Mouse (Mus musculus) hindbrain, embryonic 15.5 days (tissue): ENCODE measurements around the gene Myom1. TPM values are rescaled to one million over a fixed set of nuclear protein-coding genes. Genes with fewer than 3 reads are reported as not detected.

ENCODE experiments used
- ATAC-seq: fragments of 200-750 bp; cut with Nextera tagmentation; 2 replicates; pipeline ENCODE4 v1.8.0; 2017; ENCODE audit warnings: low read depth, moderate number of reproducible peaks, moderate TSS enrichment; ENCODE audit not compliant: low FRiP score
- H3K27ac ChIP-seq: fragments of 300-500 bp; sonication (generic); replicated peaks from 2 replicates; pipeline ENCODE4 v1.5.1; 2015; ENCODE audit warnings: mild to moderate bottlenecking, inconsistent platforms
- H3K27me3 ChIP-seq: fragments of 300-500 bp; sonication (generic); 2 replicates; pipeline ENCODE4 v1.6.1; 2015; ENCODE audit warnings: control low read depth, inconsistent platforms
- H3K36me3 ChIP-seq: fragments of 300-500 bp; sonication (generic); 2 replicates; pipeline ENCODE4 v1.6.1; 2015; ENCODE audit warnings: control low read depth, inconsistent platforms
- H3K4me1 ChIP-seq: fragments of 300-500 bp; sonication (generic); replicated peaks from 2 replicates; pipeline ENCODE4 v1.6.1; 2015; ENCODE audit warnings: control low read depth, inconsistent platforms
- H3K4me2 ChIP-seq: fragments of 300-500 bp; sonication (generic); 2 replicates; pipeline ENCODE4 v1.6.1; 2015; ENCODE audit warnings: moderate library complexity, mild to moderate bottlenecking, inconsistent platforms
- H3K4me3 ChIP-seq: fragments of 300-500 bp; sonication (generic); 2 replicates; pipeline ENCODE4 v1.5.1; 2015; ENCODE audit warnings: mild to moderate bottlenecking, inconsistent platforms
- H3K9ac ChIP-seq: fragments of 300-500 bp; sonication (generic); 2 replicates; pipeline ENCODE4 v1.6.1; 2015; ENCODE audit warnings: inconsistent platforms
- H3K9me3 ChIP-seq: fragments of 300-500 bp; sonication (generic); 2 replicates; pipeline ENCODE4 v1.6.1; 2016; ENCODE audit warnings: control low read depth, inconsistent platforms
- WGBS: fragments of 180-500 bp; shearing (Covaris S2); methylation state at CpG from one replicate; pipeline ENCODE4 v1.1.7; 2015; 5-methylcytosine and 5-hydroxymethylcytosine counted together
- polyA plus RNA-seq: library from polyadenylated mRNA; unstranded; fragments of >200 nt; fragmentation: Nextera tagmentation; extraction: Ambion mirVana; gene quantifications from 2 replicates; pipeline ENCODE4 v1.2.1, GENCODE M21; 2015

Gene Myom1
- polyA plus RNA-seq, 1 experiment from 2014 or later: 1.6 TPM

DNA sequence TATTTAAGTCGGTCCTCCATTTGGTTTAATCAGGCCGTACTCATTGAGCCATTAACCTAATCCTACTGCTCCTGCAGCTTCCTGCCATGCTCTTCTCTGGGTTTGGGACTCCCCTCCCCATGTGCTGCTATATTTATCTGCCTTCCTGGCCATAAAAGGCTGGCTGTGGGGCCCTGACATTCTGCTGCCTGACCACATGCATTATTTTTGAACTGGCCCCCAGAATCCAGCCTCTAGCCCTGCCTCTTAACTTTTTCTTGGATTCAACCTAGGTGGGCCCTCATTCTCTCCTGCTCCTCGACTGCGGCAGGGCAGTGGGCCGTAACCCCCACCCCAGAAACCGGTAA lies 16.8 kb downstream of the Myom1 start:
- H3K4me1 ChIP-seq: 0 out of 2 replicates have a peak, but pooled peaks cover 3% of the 10 kb centered on the region
- H3K4me3 ChIP-seq: no peak overlapping the region
- H3K27ac ChIP-seq: no peak overlapping the region
- no peak overlapping the region for H3K9ac ChIP-seq
- no peaks in the 10 kb centered on the region for H3K9me3 ChIP-seq
- ATAC-seq: no peak
- no peaks in the 10 kb centered on the region for H3K27me3 ChIP-seq
- 53% methylated on average over 6 of the region's 6 CpGs for WGBS
- no peaks in the 10 kb centered on the region for H3K36me3 ChIP-seq
- no peak overlapping the region for H3K4me2 ChIP-seq

DNA sequence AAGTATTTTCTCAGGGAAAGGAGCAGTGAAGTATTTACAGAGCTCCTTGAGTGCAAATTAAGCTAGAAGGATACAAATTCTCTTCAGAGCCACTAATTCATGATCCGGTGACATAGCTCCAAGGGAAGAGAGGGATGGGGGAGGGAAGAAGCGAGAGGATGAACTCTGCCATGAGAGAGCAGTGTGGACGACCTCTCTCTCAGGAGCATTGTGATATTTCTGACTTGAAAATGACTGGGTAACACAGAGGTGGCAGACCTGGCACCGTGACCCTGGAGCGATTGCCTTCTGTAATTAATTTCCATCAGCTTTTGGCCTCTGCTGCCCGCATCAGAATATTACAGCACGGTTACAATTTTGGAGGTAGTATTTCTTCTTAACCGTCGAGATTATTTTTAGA lies 17.4 kb downstream of the Myom1 start:
- H3K27ac ChIP-seq: no peak overlapping the region
- 63% methylated on average over 9 of the region's 9 CpGs for WGBS
- 0 out of 2 replicates have a peak, but pooled peaks cover 3% of the 10 kb centered on the region for H3K4me1 ChIP-seq
- no peak overlapping the region for H3K4me2 ChIP-seq
- H3K27me3 ChIP-seq: no peaks in the 10 kb centered on the region
- no peak overlapping the region for H3K9ac ChIP-seq
- H3K36me3 ChIP-seq: no peaks in the 10 kb centered on the region
- ATAC-seq: no peak
- no peak overlapping the region for H3K4me3 ChIP-seq
- no peaks in the 10 kb centered on the region for H3K9me3 ChIP-seq

GRCm38 (mm10) chr17:71022841-71023240 lies 20.4 kb downstream of the Myom1 start:
- Histone ChIP-seq H3K4me2 (no peak overlapping the region), H3K36me3 (no peaks in the 10 kb centered on the region), H3K4me1 (0 out of 2 replicates have a peak, but pooled peaks cover 3% of the 10 kb centered on the region), H3K4me3 (no peak overlapping the region), H3K27me3 (no peaks in the 10 kb centered on the region), H3K27ac (no peak overlapping the region), H3K9me3 (no peaks in the 10 kb centered on the region), H3K9ac (no peak overlapping the region)
- 93% methylated on average over 13 of the region's 13 CpGs for WGBS
- ATAC-seq: no peak

DNA sequence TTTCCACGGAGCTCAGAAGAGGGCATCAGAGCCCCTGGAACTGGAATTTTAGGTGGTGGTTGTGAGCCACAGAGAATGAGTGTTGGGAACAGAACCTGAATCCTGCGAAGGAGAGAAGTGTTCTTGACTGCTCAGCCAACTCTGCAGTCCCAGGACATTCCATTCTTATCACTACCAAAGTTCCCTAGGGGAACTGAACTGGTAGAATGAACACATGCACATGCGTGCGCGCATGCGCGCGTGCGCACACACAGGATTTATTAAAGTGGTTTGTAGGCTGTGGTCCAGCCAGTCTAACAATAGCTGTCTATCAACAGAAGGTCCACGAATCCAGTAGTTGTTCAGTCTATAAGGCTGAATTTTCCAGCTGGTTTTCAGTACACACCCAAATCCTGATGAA lies 21.6 kb downstream of the Myom1 start:
- Histone ChIP-seq H3K27ac (no peak overlapping the region), H3K4me1 (0 out of 2 replicates have a peak, but pooled peaks cover 3% of the 10 kb centered on the region), H3K4me3 (no peak overlapping the region), H3K9me3 (no peaks in the 10 kb centered on the region), H3K27me3 (no peaks in the 10 kb centered on the region), H3K36me3 (no peaks in the 10 kb centered on the region), H3K4me2 (no peak overlapping the region), H3K9ac (no peak overlapping the region)
- ATAC-seq: no peak
- WGBS: 94% methylated on average over 10 of the region's 10 CpGs

DNA sequence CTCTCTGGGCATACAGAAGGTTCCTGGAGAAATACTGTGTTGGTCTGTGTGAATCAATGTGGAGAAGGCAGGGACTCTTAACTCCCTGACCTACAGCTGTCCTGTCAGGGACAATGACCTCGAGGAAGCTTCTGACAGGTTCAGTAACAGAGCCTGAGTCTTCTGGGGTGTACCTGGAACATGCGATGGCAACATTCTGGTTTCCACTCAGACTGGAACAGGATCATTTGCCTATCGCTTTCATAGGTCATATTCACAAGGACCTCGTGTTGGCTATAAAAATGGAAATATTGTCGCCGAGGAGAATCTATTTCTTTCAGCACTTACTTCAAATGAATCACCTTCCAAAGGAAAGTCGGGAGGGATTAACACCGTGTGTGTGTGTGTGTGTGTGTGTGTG lies 23.5 kb downstream of the Myom1 start:
- no peak for ATAC-seq
- Histone ChIP-seq H3K9ac (no peak overlapping the region), H3K27me3 (no peaks in the 10 kb centered on the region), H3K9me3 (no peaks in the 10 kb centered on the region), H3K36me3 (no peaks in the 10 kb centered on the region), H3K4me2 (no peak overlapping the region), H3K4me3 (no peak overlapping the region), H3K4me1 (no peaks in the 10 kb centered on the region), H3K27ac (no peak overlapping the region)
- WGBS: 84% methylated on average over 8 of the region's 8 CpGs

DNA sequence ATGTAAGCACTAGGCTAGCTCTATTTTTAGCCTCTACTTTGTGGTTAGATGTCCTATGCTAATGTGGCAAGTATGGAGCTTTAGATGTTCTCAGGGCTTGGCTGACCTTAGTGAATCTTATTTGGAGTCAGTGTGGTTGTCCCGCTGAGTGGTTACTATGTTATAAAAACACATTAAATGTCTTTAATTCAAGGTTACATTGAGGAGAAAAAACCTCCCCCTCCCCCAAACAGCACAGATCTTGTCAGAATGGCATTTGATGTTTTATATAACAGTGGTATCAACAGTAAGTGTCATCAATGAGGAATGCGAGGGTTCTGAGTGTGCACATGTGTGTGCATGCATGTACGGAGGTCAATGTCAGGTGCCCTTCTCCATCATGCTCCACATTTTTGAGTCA lies 24.8 kb downstream of the Myom1 start:
- no peak overlapping the region for H3K9ac ChIP-seq
- H3K4me3 ChIP-seq: no peak overlapping the region
- no peaks in the 10 kb centered on the region for H3K9me3 ChIP-seq
- H3K4me2 ChIP-seq: no peak overlapping the region
- no peaks in the 10 kb centered on the region for H3K4me1 ChIP-seq
- 95% methylated on average over 3 of the region's 3 CpGs for WGBS
- H3K27ac ChIP-seq: no peak overlapping the region
- no peaks in the 10 kb centered on the region for H3K27me3 ChIP-seq
- no peaks in the 10 kb centered on the region for H3K36me3 ChIP-seq
- no peak for ATAC-seq

DNA sequence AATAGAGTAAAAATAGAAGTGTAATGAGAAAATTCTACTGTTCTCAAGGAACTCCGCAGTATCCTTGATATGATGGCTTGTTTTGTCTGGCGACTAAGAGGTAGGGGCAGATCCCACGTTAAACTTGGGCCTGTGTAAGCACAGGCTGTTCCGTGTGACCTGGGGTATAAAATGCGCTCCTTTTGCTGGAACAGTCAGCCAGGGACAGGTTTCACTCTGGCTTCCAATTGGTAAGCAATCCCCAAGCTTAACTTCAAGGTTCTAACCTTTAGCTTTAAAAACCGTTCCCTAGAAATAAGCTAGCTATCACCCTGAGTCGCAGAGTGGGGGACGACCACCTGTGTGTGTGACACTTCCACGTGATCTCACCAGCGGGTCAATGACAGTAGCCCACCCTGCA lies 30.3 kb downstream of the Myom1 start:
- 91% methylated on average over 10 of the region's 10 CpGs for WGBS
- ATAC-seq: no peak
- Histone ChIP-seq H3K27me3 (no peaks in the 10 kb centered on the region), H3K9ac (no peak overlapping the region), H3K27ac (no peak overlapping the region), H3K36me3 (no peaks in the 10 kb centered on the region), H3K4me2 (no peak overlapping the region), H3K9me3 (no peaks in the 10 kb centered on the region), H3K4me1 (no peaks in the 10 kb centered on the region), H3K4me3 (no peak overlapping the region)

DNA sequence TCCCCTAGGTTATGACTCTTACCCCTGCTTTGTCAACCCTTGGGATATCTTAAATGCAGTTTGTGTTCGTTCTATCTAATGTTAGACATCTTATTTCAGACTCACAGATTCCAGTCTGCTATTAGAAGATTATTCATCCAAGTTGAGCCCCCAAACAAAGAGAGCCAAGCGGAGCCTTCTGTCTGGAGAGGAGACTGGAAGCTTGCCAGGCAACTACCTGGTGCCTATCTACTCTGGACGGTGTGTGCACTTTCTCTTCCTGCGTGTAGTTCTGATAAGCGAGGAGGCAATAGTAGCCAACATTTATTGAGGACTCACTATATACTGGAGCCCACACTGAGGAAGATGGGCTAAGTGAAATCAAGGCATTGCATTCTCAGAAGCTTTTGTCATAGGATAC lies 32.0 kb downstream of the Myom1 start:
- Histone ChIP-seq H3K36me3 (no peaks in the 10 kb centered on the region), H3K9ac (no peak overlapping the region), H3K9me3 (no peaks in the 10 kb centered on the region), H3K4me2 (no peak overlapping the region), H3K27ac (no peak overlapping the region), H3K27me3 (no peaks in the 10 kb centered on the region), H3K4me3 (no peak overlapping the region), H3K4me1 (no peaks in the 10 kb centered on the region)
- WGBS: 79% methylated on average over 5 of the region's 5 CpGs
- ATAC-seq: no peak

- H3K4me3 ChIP-seq: no peak overlapping the region
- no peaks in the 10 kb centered on the region for H3K9me3 ChIP-seq
- ATAC-seq: no peak
- no peaks in the 10 kb centered on the region for H3K4me1 ChIP-seq
- H3K27me3 ChIP-seq: no peaks in the 10 kb centered on the region
- WGBS: 86% methylated on average over 7 of the region's 7 CpGs
- no peaks in the 10 kb centered on the region for H3K36me3 ChIP-seq
- no peak overlapping the region for H3K9ac ChIP-seq
- H3K4me2 ChIP-seq: no peak overlapping the region
- H3K27ac ChIP-seq: no peak overlapping the region
Observed at GRCm38 (mm10) chr17:71037188-71037587, 34.8 kb downstream of the Myom1 start.

DNA sequence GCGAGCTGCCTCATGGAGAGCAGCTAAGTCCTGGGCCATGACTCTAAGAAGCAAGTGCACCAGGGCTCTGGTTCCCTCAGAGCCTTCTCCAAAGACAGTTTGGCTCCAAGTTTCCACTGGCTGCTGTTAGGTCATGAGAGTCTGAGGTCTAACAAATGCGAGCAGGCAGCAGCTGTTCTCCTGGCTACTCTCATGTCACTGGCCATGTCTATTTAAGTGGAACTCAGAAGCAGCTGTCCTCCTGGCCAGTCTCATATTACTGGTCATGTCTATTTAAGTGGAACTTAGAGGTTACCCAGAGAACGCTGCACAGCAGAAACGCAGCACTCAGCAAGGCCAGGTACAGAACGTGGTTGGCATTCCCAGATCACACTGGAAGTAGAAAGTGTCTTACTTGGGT lies 36.4 kb downstream of the Myom1 start:
- H3K27me3 ChIP-seq: no peaks in the 10 kb centered on the region
- H3K36me3 ChIP-seq: no peaks in the 10 kb centered on the region
- H3K4me1 ChIP-seq: no peaks in the 10 kb centered on the region
- no peaks in the 10 kb centered on the region for H3K9me3 ChIP-seq
- no peak overlapping the region for H3K4me2 ChIP-seq
- H3K4me3 ChIP-seq: no peak overlapping the region
- H3K27ac ChIP-seq: no peak overlapping the region
- no peak for ATAC-seq
- WGBS: 86% methylated on average over 5 of the region's 5 CpGs
- no peak overlapping the region for H3K9ac ChIP-seq

DNA sequence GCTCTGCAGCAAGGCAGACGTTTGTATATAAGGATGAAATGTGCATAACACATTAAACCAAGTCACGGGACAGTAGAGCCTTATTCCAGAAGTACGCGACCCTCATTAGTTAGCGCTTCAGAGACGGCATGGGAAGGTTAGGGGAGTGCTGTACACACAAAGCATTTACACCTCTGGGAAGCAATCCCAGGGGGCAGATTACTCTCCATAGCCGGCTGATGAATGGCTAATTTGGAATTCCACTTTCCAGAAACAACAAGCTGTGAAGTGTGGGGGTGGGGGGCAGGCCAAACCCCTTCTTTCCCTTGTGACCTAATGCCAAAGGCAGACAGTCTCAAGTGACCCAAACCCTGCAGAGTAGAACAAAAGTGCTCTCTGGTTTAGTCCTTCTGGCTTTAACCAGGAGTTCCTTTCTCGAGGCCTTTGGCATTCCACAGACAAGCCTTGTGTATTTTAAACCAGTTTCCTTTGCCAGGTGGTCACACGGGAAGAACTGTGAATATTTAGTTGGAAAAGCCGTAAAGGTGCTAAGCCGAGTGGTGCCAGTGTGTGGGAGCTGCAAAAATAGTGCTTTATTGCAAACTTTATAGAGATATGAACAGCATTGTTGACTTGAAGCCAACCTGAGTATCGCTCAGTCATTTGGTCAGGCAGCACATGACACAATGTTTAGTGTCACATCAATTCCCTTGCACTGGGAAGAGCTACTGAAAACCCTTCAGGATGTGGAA lies 37.6 kb downstream of the Myom1 start:
- no peak overlapping the region for H3K4me3 ChIP-seq
- no peak for ATAC-seq
- WGBS: 20% methylated on average over 12 of the region's 12 CpGs

GRCm38 (mm10) chr17:71040582-71040880 lies 38.1 kb downstream of the Myom1 start:
- Histone ChIP-seq H3K27me3 (no peaks in the 10 kb centered on the region), H3K27ac (no peak overlapping the region), H3K36me3 (no peaks in the 10 kb centered on the region), H3K9ac (no peak overlapping the region), H3K4me3 (no peak overlapping the region), H3K4me1 (no peaks in the 10 kb centered on the region), H3K9me3 (no peaks in the 10 kb centered on the region), H3K4me2 (no peak overlapping the region)
- ATAC-seq: no peak
- WGBS: 86% methylated on average over 5 of the region's 5 CpGs

More for the DNA sequence above, 37.6 kb downstream of the Myom1 start:
- Histone ChIP-seq H3K9me3 (no peaks in the 10 kb centered on the region), H3K36me3 (no peaks in the 10 kb centered on the region), H3K9ac (no peak overlapping the region), H3K4me2 (no peak overlapping the region), H3K27ac (no peak overlapping the region), H3K4me1 (no peaks in the 10 kb centered on the region), H3K27me3 (no peaks in the 10 kb centered on the region)

DNA sequence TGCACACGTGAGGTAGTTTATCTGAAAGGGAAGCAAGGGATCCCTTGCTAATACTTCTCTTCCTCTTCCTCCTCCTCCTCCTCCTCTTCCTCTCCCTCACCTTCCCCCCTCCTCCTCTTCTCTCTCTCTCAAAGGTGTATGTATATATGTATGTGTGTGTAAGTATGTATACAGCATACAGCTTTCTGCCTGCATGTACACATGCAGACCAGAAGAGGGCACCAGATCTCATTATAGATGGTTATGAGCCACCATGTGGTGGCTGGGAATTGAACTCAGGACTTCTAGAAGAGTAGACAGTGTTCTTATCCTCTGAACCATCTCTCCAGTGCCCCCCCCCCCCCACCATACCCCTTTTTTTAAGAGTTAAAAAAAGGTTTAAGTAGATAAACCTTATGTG lies 40.2 kb downstream of the Myom1 start:
- Histone ChIP-seq H3K4me1 (no peaks in the 10 kb centered on the region), H3K4me2 (no peak overlapping the region), H3K36me3 (no peaks in the 10 kb centered on the region), H3K27ac (no peak overlapping the region), H3K4me3 (no peak overlapping the region), H3K27me3 (no peaks in the 10 kb centered on the region), H3K9ac (no peak overlapping the region), H3K9me3 (no peaks in the 10 kb centered on the region)
- WGBS: 87% methylated on average over 1 of the region's 1 CpGs
- no peak for ATAC-seq
